ENCODE assay signal across 8 mouse cellular contexts in the genomic region with DNA sequence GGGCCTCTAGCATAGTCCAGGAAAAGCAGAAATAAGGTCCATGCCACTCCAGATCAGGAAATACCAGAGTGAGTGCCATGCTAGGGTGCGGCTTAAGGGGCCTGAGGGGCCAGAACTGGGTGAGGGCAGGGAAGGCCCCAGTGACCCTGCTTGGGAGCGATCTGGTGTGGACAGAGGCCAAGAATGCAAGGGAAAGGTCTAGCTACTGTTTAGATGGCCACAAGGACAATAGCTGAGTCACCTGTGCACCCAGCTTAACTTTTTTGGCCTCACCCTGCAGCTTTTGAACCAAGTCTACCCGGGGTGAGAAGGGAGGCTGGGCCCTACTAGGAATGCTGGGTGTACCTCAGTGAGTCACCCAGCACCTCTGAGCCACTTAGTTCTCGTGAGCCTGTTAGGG. TPM values are rescaled to one million over a fixed set of nuclear protein-coding genes. Genes with fewer than 3 reads are reported as not detected.
A peak's percentile ranks its signal among the peaks of the same experiment; 100 is the strongest.
DNase-seq lines count a peak whose midpoint lies in the region; ATAC-seq and TF ChIP-seq lines count a peak whose summit lies in the region.

No protein-coding gene starts in this region.

- peaks cover 13% of the 10 kb centered on the region; the same call in 1 of the 2 replicates for H3K79me2 ChIP-seq in liver, adult 2 months (ENCODE audit: control insufficient read depth, insufficient read depth, low read length)

- peak overlapping the region; percentile 87 for H3K4me2 ChIP-seq in forebrain, embryonic 16.5 days (ENCODE audit: low read length)
- peak overlapping the region; percentile 65 for H3K4me2 ChIP-seq in midbrain, embryonic 12.5 days (replicated peaks)

- TF ChIP-seq POLR2A in liver, adult 2 months (IDR thresholded peaks at IDR 0.05; ENCODE audit: extremely low read depth, insufficient read depth, low read length): no peak

- peaks cover 2% of the 10 kb centered on the region; the same call in 1 of the 2 replicates for H3K36me3 ChIP-seq in liver, adult 2 months (ENCODE audit: control insufficient read depth, insufficient read depth, low read length)
- no peaks in the 10 kb centered on the region for H3K36me3 ChIP-seq in forebrain, embryonic 16.5 days (ENCODE audit: control insufficient read depth, insufficient read depth)
- H3K36me3 ChIP-seq in midbrain, embryonic 12.5 days: no peaks in the 10 kb centered on the region

- peak overlapping the region; percentile 70 for H3K27ac ChIP-seq in liver, adult 2 months (replicated peaks; ENCODE audit: insufficient read depth, low read depth, low read length)
- H3K27ac ChIP-seq in forebrain, embryonic 16.5 days (ENCODE audit: low read length): no peak overlapping the region
- no peak overlapping the region for H3K27ac ChIP-seq in midbrain, embryonic 12.5 days (replicated peaks)

- peaks cover 26% of the 10 kb centered on the region for H3K4me1 ChIP-seq in liver, adult 2 months (ENCODE audit: control insufficient read depth, insufficient read depth, low read length)
- H3K4me1 ChIP-seq in forebrain, embryonic 16.5 days (replicated peaks; ENCODE audit: control insufficient read depth, insufficient read depth, low read length): peaks cover 13% of the 10 kb centered on the region
- peaks cover 12% of the 10 kb centered on the region for H3K4me1 ChIP-seq in midbrain, embryonic 12.5 days

- 8% methylated on average over 4 of the region's 4 CpGs for WGBS in liver, adult 2 months
- WGBS in forebrain, embryonic 16.5 days: 74% methylated on average over 4 of the region's 4 CpGs
- 75% methylated on average over 4 of the region's 4 CpGs for WGBS in midbrain, embryonic 12.5 days

- peak overlapping the region; percentile 66 for H3K9ac ChIP-seq in liver, adult 2 months (ENCODE audit: low read depth, low read length)
- H3K9ac ChIP-seq in forebrain, embryonic 16.5 days (replicated peaks; ENCODE audit: low read depth, low read length): no peak overlapping the region
- H3K9ac ChIP-seq in midbrain, embryonic 12.5 days (replicated peaks): no peak overlapping the region

- ATAC-seq in forebrain, embryonic 16.5 days: no peak
- ATAC-seq in midbrain, embryonic 12.5 days (ENCODE audit: low FRiP score, low read depth): no peak
- no peak for ATAC-seq in frontal cortex, adult (ENCODE audit: low TSS enrichment)

- no peak for TF ChIP-seq CTCF in liver, adult 2 months (IDR thresholded peaks at IDR 0.05; ENCODE audit: low read depth, low read length)

- peak; percentile 89 for DNase-seq in liver, adult 2 months (ENCODE audit: extremely low read depth, low read depth, low spot score)
- DNase-seq in liver: no peak
- peak; percentile 45 to 71 for DNase-seq in kidney, postnatal 25 days
- DNase-seq in layer of hippocampus, adult 9-10 months (ENCODE audit: low spot score): no peak
- DNase-seq in right cerebral cortex, postnatal 4 days: no peak

- no peaks in the 10 kb centered on the region for H3K27me3 ChIP-seq in liver, adult 2 months (ENCODE audit: control insufficient read depth, insufficient read depth, low read length)
- peaks cover 26% of the 10 kb centered on the region for H3K27me3 ChIP-seq in forebrain, embryonic 16.5 days (replicated peaks; ENCODE audit: control insufficient read depth, insufficient read depth, low read length)
- H3K27me3 ChIP-seq in midbrain, embryonic 12.5 days: peaks cover 48% of the 10 kb centered on the region

- H3K9me3 ChIP-seq in forebrain, embryonic 16.5 days (ENCODE audit: control insufficient read depth, low read length): no peaks in the 10 kb centered on the region
- H3K9me3 ChIP-seq in midbrain, embryonic 12.5 days: no peaks in the 10 kb centered on the region

- H3K4me3 ChIP-seq in liver, adult 2 months (ENCODE audit: insufficient read depth, low read depth, low read length): peak overlapping the region; percentile 65
- peak overlapping the region; percentile 55 for H3K4me3 ChIP-seq in forebrain, embryonic 16.5 days (replicated peaks; ENCODE audit: low read length)
- peak overlapping the region; percentile 43; the same call in 1 of the 2 replicates for H3K4me3 ChIP-seq in midbrain, embryonic 12.5 days

RNA-seq across cellular contexts. Expression of a gene that starts 0.9 kb away (rescaled TPM):
- 4.4 and 5.5 TPM in 2 replicates for total RNA-seq in liver, adult 2 months (2014; rRNA removed)
- polyA plus RNA-seq in liver, adult 2 months (2012; rRNA removed): 13.1 and 20.8 TPM in 2 replicates
- polyA plus RNA-seq in forebrain, embryonic 16.5 days (2015; fragmentation: Nextera tagmentation; extraction: Ambion mirVana): 0.86 and 1.8 TPM in 2 replicates
- 0.17 and 0.24 TPM in 2 replicates for polyA plus RNA-seq in midbrain, embryonic 12.5 days (2016; fragmentation: Nextera tagmentation; extraction: Ambion mirVana)

RNA-seq across cellular contexts. Expression of a gene that starts 1.1 kb away (rescaled TPM):
- total RNA-seq in liver, adult 2 months (2014; rRNA removed): 8.0 and 16.8 TPM in 2 replicates
- 29.1 and 45.5 TPM in 2 replicates for polyA plus RNA-seq in liver, adult 2 months (2012; rRNA removed)
- 0.65 and 1.1 TPM in 2 replicates for polyA plus RNA-seq in forebrain, embryonic 16.5 days (2015; fragmentation: Nextera tagmentation; extraction: Ambion mirVana)
- polyA plus RNA-seq in midbrain, embryonic 12.5 days (2016; fragmentation: Nextera tagmentation; extraction: Ambion mirVana): 0.88 and 1.3 TPM in 2 replicates

RNA-seq across cellular contexts. Expression of a gene that starts 23.0 kb away (rescaled TPM):
- not detected in 2 replicates for total RNA-seq in liver, adult 2 months (2014; rRNA removed)
- not detected in 2 replicates for polyA plus RNA-seq in liver, adult 2 months (2012; rRNA removed)
- 0.14 TPM in 1 of 2 replicates, not detected in the other for polyA plus RNA-seq in forebrain, embryonic 16.5 days (2015; fragmentation: Nextera tagmentation; extraction: Ambion mirVana)
- polyA plus RNA-seq in midbrain, embryonic 12.5 days (2016; fragmentation: Nextera tagmentation; extraction: Ambion mirVana): 0.21 TPM in 1 of 2 replicates, not detected in the other

RNA-seq across cellular contexts. Expression of a gene that starts 35.9 kb away (rescaled TPM):
- total RNA-seq in liver, adult 2 months (2014; rRNA removed): not detected in 2 replicates
- polyA plus RNA-seq in liver, adult 2 months (2012; rRNA removed): not detected in 2 replicates
- polyA plus RNA-seq in forebrain, embryonic 16.5 days (2015; fragmentation: Nextera tagmentation; extraction: Ambion mirVana): not detected in 2 replicates
- not detected in 2 replicates for polyA plus RNA-seq in midbrain, embryonic 12.5 days (2016; fragmentation: Nextera tagmentation; extraction: Ambion mirVana)

RNA-seq across cellular contexts. Expression of a gene that starts 36.5 kb away (rescaled TPM):
- total RNA-seq in liver, adult 2 months (2014; rRNA removed): not detected in 2 replicates
- polyA plus RNA-seq in liver, adult 2 months (2012; rRNA removed): not detected in 2 replicates
- polyA plus RNA-seq in forebrain, embryonic 16.5 days (2015; fragmentation: Nextera tagmentation; extraction: Ambion mirVana): not detected in 2 replicates
- not detected in 2 replicates for polyA plus RNA-seq in midbrain, embryonic 12.5 days (2016; fragmentation: Nextera tagmentation; extraction: Ambion mirVana)

Comparison
In these comparisons a context has a peak if more than half of its experiments do, and no peak if none do; other contexts are left out.
1. DNase-seq: peak in liver, adult 2 months (single experiment) and kidney, postnatal 25 days (2 of 2); none in liver (single experiment), layer of hippocampus, adult 9-10 months (single experiment) and right cerebral cortex, postnatal 4 days (single experiment).
2. RNA of a gene that starts 1.1 kb away (polyA plus RNA-seq): 29.1 to 45.5 TPM in liver, adult 2 months; 0.88 to 1.3 TPM in midbrain, embryonic 12.5 days and 0.65 to 1.1 TPM in forebrain, embryonic 16.5 days; every median in the first group is over 10 times any median in the second.
3. Peak in every context shown above with its lines, with median percentiles within 50 percentile points of each other: H3K4me3 ChIP-seq.